Mouse (Mus musculus) CH12.LX (cell line): ENCODE data around the gene Arhgef11.

ENCODE experiments used
- CHD2 ChIP-seq: IDR thresholded peaks from 2 replicates; pipeline ENCODE4 v1.6.1; 2011; ENCODE audit warnings: low read length, improper control_type of control experiment
- CTCF ChIP-seq, 2 experiments: IDR thresholded peaks in 1 of 2; conservative IDR thresholded peaks in 1 of 2; 2 replicates each; pipeline ENCODE4 v1.5.1; 2011 to 2012; ENCODE audit warnings: low read depth in 2 of 2, low read length in 2 of 2, improper control_type of control experiment in 1 of 2, inconsistent platforms in 1 of 2, mild to moderate bottlenecking in 1 of 2, moderate library complexity in 1 of 2
- HCFC1 ChIP-seq: IDR thresholded peaks from 2 replicates; pipeline ENCODE4 v1.6.1; 2012; ENCODE audit warnings: low read depth, mild to moderate bottlenecking, inconsistent platforms, low read length, improper control_type of control experiment
- POLR2A ChIP-seq: IDR thresholded peaks from 2 replicates; pipeline ENCODE4 v1.6.1; 2011; ENCODE audit warnings: low read depth, mild to moderate bottlenecking, improper control_type of control experiment, low read length
- TCF12 ChIP-seq: IDR thresholded peaks from 2 replicates; pipeline ENCODE4 v1.6.1; 2014; ENCODE audit warnings: low read depth, mild to moderate bottlenecking, inconsistent platforms, low read length, improper control_type of control experiment
- USF2 ChIP-seq: conservative IDR thresholded peaks from 2 replicates; pipeline ENCODE4 v1.6.1; 2011; ENCODE audit warnings: low read depth, low read length, improper control_type of control experiment
- ZKSCAN1 ChIP-seq: IDR thresholded peaks from 2 replicates; pipeline ENCODE4 v1.6.1; 2012; ENCODE audit warnings: low read depth, inconsistent platforms, low read length, improper control_type of control experiment, borderline replicate concordance

- TF ChIP-seq CHD2: no peak
- peak; percentile 91 to 96 for TF ChIP-seq CTCF (conservative IDR thresholded peaks at IDR 0.05 in 1 of 2, IDR thresholded peaks at IDR 0.05 in 1 of 2; ENCODE audit: low read depth in 2 of 2, low read length in 2 of 2)
- no peak for TF ChIP-seq HCFC1
- no peak for TF ChIP-seq POLR2A
- no peak for TF ChIP-seq ZKSCAN1
- no peak for TF ChIP-seq TCF12
- TF ChIP-seq USF2: no peak
These were observed 152.9 kb downstream of the Arhgef11 start for GRCm38 (mm10) chr3:87770280-87770679.
